Mouse (Mus musculus) C2C12 (cell line): ENCODE data around the gene Spint2.

ENCODE experiments used
- CTCF ChIP-seq: IDR thresholded peaks from one replicate; pipeline ENCODE4 v1.5.1; 2011; ENCODE audit not compliant: control insufficient read depth, insufficient read depth, insufficient read length
- MAX ChIP-seq: IDR thresholded peaks from one replicate; pipeline ENCODE4 v1.6.1; 2011; ENCODE audit warnings: mild to moderate bottlenecking, control low read depth
- MYOD1 ChIP-seq: IDR thresholded peaks from one replicate; pipeline ENCODE4 v1.6.1; 2011; ENCODE audit warnings: low read depth; ENCODE audit not compliant: control insufficient read depth, insufficient read length
- MYOG ChIP-seq: IDR thresholded peaks from one replicate; pipeline ENCODE4 v1.6.1; 2011; ENCODE audit not compliant: control insufficient read depth, insufficient read length; ENCODE audit errors: extremely low read depth
- USF1 ChIP-seq: IDR thresholded peaks from one replicate; pipeline ENCODE4 v1.6.1; 2011; ENCODE audit warnings: low read depth, mild to moderate bottlenecking, control low read depth, moderate library complexity

GRCm38 (mm10) chr7:29305263-29305988 is 23.7 kb upstream of the Spint2 start:
- TF ChIP-seq USF1 (no peak), MYOD1 (no peak), CTCF (no peak), MYOG (no peak), MAX (no peak)
